Mouse (Mus musculus) forebrain, embryonic 12.5 days (tissue): ENCODE data around the gene Lmo1. TPM values are rescaled to one million over a fixed set of nuclear protein-coding genes. Genes with fewer than 3 reads are reported as not detected.

Source experiments
- ATAC-seq: fragments of 200-750 bp; cut with Nextera tagmentation; 2 replicates; pipeline ENCODE4 v1.8.0; 2017; ENCODE audit warnings: moderate TSS enrichment; ENCODE audit not compliant: low FRiP score
- H3K27ac ChIP-seq: fragments of 300-500 bp; sonication (generic); 2 replicates; pipeline ENCODE4 v1.5.1; 2016; ENCODE audit warnings: mild to moderate bottlenecking
- H3K27me3 ChIP-seq: fragments of 300-500 bp; sonication (generic); 2 replicates; pipeline ENCODE4 v1.6.1; 2016; ENCODE audit warnings: mild to moderate bottlenecking
- H3K36me3 ChIP-seq: fragments of 300-500 bp; sonication (generic); replicated peaks from 2 replicates; pipeline ENCODE4 v1.6.1; 2016; ENCODE audit warnings: mild to moderate bottlenecking
- H3K4me1 ChIP-seq: fragments of 300-500 bp; sonication (generic); 2 replicates; pipeline ENCODE4 v1.6.1; 2016
- H3K4me2 ChIP-seq: fragments of 300-500 bp; sonication (generic); 2 replicates; pipeline ENCODE4 v1.6.1; 2016; ENCODE audit warnings: mild to moderate bottlenecking, moderate library complexity
- H3K4me3 ChIP-seq: fragments of 300-500 bp; sonication (generic); replicated peaks from 2 replicates; pipeline ENCODE4 v1.5.1; 2016; ENCODE audit warnings: mild to moderate bottlenecking
- H3K9ac ChIP-seq: fragments of 300-500 bp; sonication (generic); 2 replicates; pipeline ENCODE4 v1.6.1; 2016; ENCODE audit warnings: mild to moderate bottlenecking
- H3K9me3 ChIP-seq: fragments of 300-500 bp; sonication (generic); 2 replicates; pipeline ENCODE4 v1.6.1; 2016
- WGBS: fragments of 180-500 bp; shearing (Covaris S2); methylation state at CpG from one replicate; pipeline ENCODE4 v1.1.7; 2016; 5-methylcytosine and 5-hydroxymethylcytosine counted together
- polyA plus RNA-seq: library from polyadenylated mRNA; unstranded; fragments of >200 nt; fragmentation: Nextera tagmentation; extraction: Ambion mirVana; gene quantifications from 2 replicates; pipeline ENCODE4 v1.2.1, GENCODE M21; 2016

Lmo1 gene
- 90.6 and 119 TPM in 2 replicates for polyA plus RNA-seq

DNA sequence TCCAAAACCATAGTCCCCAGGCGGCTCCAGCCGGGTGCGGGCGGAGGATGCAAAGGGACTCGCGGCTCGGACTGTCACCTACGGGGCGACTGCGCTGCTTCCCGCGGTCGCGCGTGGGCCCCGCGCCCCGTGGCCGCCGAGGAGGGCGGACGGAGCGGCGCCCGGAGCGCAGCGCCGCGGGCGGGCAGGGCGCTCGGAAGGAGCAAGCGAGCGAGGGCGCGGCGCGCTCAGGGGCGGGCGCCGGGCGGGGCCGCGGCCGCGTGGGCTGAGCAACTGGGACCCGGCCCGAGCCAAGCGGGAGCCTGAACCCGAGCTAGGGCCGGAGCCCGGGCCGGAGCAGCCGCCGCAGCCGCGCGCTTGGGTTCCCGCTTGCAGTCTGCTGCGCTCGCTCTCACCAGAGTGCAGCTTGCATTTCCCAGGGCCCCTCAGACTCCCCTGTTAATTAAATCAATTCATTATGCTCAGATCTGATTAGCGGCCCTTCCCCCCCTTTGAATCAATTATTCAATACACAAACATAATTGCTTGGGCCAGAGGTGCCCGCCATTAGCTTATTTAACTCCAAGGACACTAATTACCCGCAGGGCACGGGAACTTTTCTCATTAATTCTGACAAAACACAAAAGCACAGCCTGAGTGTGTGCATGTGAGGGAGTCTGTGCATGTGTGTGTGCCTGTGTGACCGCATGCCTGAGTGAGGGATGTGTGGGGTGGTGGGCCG is at the start of gene Lmo1:
Gene Lmo1, minus strand, starts transcription at position 259 of the 721 bp plus-strand sequence.
- H3K27me3 ChIP-seq, result peaks cover 74% of the 10 kb centered on the region
- H3K36me3 ChIP-seq, result no peaks in the 10 kb centered on the region
- WGBS, result under 1% methylated on average over 65 of the region's 67 CpGs
- H3K9ac ChIP-seq, result peak within 1 kb of the TSS; percentile 92
- peak within 1 kb of the TSS; percentile 90 for H3K27ac ChIP-seq
- peaks cover 60% of the 10 kb centered on the region for H3K4me1 ChIP-seq
- peak within 1 kb of the TSS; percentile 76 for H3K4me3 ChIP-seq
- peak; percentile 83 for ATAC-seq
- peak within 1 kb of the TSS; percentile 96 for H3K4me2 ChIP-seq
- H3K9me3 ChIP-seq, result no peaks in the 10 kb centered on the region

DNA sequence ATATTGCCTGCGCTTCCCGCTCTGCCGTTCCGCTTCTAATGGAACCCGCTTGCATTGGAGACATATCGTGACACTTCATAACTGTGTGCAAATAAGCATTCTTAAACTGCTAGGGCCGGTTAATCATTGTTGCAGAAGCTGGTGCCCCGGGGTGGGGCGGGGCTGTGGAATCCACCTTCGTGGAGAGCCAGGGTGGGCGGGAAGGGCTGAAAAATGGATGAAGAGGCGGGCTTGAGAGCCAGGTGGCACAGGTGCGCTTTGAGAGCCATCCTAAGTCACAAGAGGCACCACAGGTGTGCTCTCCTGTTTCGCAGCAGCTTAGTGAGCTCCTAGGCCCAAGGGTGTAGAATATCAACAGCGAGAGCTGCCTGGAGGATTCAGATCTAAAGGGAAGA is 46.7 kb upstream of the Lmo1 start:
- H3K27ac ChIP-seq, result no peak overlapping the region
- ATAC-seq, result no peak
- H3K4me3 ChIP-seq, result no peak overlapping the region
- H3K4me2 ChIP-seq, result no peak overlapping the region
- peaks cover 73% of the 10 kb centered on the region for H3K27me3 ChIP-seq
- H3K4me1 ChIP-seq, result peaks cover 24% of the 10 kb centered on the region
- 0 out of 2 replicates have a peak overlapping the region, but pooled peaks have one; percentile 9 for H3K9ac ChIP-seq
- no peaks in the 10 kb centered on the region for H3K9me3 ChIP-seq
- H3K36me3 ChIP-seq, result no peaks in the 10 kb centered on the region
- WGBS, result 87% methylated on average over 15 of the region's 15 CpGs

DNA sequence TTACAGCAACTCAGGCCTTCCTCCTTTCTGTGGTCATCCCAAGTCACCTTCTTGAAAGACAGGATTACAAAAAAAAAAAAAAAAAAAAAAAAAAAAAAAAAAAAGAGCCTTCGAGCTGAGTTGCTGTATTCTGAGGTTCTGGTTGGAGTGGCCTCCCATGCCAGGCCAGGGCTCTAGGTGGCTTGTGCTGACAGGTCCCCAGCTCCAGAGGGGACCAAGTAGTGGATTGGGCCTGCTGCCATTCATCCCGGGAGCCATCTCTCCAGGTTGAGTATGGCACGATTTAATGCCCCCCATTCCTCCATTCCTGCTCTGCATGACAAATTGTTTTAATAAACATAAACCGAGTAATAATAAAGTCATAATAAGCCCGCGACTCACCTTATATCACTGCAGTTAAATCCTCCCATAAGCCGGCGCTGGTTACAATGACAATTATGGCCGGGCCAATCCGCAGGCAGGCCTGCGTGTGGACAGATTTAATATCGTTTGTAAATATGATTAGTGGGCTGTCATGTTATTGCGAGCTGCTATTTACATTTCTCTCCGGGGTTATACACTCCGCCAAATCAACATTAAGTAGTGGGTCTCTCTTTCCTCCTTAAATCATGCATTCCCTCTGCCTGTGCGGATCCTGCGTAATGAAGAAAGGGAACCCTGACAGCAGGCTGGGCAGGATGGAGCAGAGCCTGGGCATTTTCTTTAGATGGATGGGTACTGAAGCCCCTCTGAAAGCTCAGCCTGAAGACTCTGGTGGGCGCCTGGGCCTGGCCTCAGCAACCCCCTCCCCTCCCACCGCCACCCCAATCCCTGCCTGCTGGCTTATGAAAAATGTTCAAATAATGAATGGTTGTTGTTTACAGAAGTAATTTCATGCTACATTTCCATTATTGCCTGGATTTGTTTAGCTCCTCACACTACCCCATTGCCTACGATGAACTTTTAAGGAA is 46.0 kb upstream of the Lmo1 start:
- 91% methylated on average over 20 of the region's 20 CpGs for WGBS
- H3K27ac ChIP-seq, result no peak overlapping the region
- peaks cover 24% of the 10 kb centered on the region for H3K4me1 ChIP-seq

DNA sequence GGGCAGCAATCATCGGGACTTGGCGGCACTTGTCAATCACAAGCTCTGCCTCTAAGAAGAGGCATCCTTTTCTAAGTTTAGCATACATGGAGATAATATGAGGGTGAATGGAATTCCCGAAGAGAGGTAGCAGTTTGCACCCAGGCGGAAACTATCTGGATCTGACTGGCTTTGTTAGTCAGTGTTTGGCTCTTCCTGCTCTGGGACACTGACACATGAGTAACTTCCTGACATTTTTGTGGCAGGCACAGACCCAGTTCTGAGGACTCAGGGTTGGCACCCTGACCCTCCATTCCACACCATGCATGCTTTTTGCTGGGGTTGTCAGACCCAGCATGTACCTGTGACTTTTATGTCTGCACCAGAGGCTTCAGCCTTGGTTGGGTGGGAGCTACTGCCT is 45.0 kb upstream of the Lmo1 start:
- peaks cover 84% of the 10 kb centered on the region for H3K27me3 ChIP-seq
- no peak overlapping the region for H3K9ac ChIP-seq
- peaks cover 24% of the 10 kb centered on the region for H3K4me1 ChIP-seq
- no peaks in the 10 kb centered on the region for H3K9me3 ChIP-seq
- no peaks in the 10 kb centered on the region for H3K36me3 ChIP-seq
- H3K4me2 ChIP-seq, result no peak overlapping the region
- no peak overlapping the region for H3K4me3 ChIP-seq
- ATAC-seq, result no peak
- 73% methylated on average over 4 of the region's 4 CpGs for WGBS
- no peak overlapping the region for H3K27ac ChIP-seq

More for the DNA sequence above, 46.0 kb upstream of the Lmo1 start:
- Histone ChIP-seq H3K4me3 (no peak overlapping the region), H3K4me2 (no peak overlapping the region), H3K36me3 (no peaks in the 10 kb centered on the region), H3K9ac (no peak overlapping the region), H3K9me3 (no peaks in the 10 kb centered on the region), H3K27me3 (peaks cover 80% of the 10 kb centered on the region)
- ATAC-seq, result no peak; the same call in 1 of the 2 replicates

DNA sequence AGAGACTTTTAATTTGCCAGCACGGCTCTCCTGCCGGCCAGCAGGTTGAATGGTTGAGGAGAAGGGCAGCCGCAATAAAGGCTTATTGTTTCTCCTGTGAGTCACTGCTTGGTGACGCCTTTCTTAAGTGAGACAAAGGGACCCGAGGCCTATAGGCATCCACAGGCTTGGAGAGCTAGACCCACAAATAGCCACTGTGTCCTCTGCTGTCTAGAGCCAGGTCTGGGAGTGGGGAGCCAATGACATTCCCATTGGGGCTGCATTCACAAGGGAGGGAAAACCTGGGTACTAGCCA is 43.9 kb upstream of the Lmo1 start:
- Histone ChIP-seq H3K4me2 (no peak overlapping the region), H3K4me1 (peaks cover 24% of the 10 kb centered on the region), H3K9ac (no peak overlapping the region), H3K4me3 (no peak overlapping the region), H3K36me3 (no peaks in the 10 kb centered on the region), H3K9me3 (no peaks in the 10 kb centered on the region), H3K27me3 (peaks cover 74% of the 10 kb centered on the region), H3K27ac (no peak overlapping the region)
- ATAC-seq, result peak; percentile 34; the same call in 1 of the 2 replicates
- WGBS, result 5% methylated on average over 5 of the region's 5 CpGs

DNA sequence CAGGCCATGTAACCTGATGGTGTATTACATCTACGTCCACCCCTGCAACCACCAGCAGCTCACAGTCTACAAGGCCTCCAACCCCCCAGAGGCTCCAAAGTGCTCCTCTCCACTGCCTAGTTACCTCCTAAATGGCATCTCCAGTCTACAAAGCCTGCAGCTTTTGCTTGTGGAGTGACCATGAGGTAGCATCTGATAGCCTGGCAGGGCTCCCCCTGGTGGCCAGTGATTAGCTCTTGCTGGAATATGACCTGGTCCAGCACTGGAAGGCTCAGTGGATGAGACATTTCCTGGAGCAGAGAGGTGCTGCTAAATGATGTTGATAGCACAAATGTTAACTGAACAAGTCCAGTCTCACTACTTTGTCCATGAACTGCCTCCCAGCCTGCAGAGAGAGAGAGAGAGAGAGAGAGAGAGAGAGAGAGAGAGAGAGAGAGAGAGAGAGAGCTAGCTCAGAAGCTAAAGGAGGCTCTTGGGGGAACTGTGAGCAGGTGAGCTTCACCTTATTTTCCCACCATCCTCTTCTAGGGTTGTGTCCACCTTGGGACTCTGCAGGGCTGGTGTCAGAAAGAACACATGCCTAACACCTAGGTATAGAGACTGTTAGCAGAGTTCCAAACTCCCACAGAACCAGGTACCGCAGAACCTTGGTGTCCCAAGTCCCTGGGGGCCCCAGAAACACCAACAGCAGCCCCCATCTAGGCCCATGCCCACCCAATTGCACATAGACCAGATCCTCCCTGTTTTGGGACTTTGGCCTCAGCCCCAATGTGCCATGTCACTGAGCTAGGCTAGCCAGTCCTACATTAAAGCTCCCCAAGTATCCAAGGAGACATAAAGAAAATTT is 43.3 kb upstream of the Lmo1 start:
- no peak overlapping the region for H3K4me3 ChIP-seq
- H3K4me2 ChIP-seq, result no peak overlapping the region
- H3K27ac ChIP-seq, result no peak overlapping the region
- peaks cover 69% of the 10 kb centered on the region for H3K27me3 ChIP-seq
- H3K9ac ChIP-seq, result no peak overlapping the region
- WGBS, result 76% methylated on average over 2 of the region's 2 CpGs
- ATAC-seq, result peak; percentile 65
- H3K36me3 ChIP-seq, result no peaks in the 10 kb centered on the region
- H3K4me1 ChIP-seq, result peaks cover 24% of the 10 kb centered on the region
- no peaks in the 10 kb centered on the region for H3K9me3 ChIP-seq

DNA sequence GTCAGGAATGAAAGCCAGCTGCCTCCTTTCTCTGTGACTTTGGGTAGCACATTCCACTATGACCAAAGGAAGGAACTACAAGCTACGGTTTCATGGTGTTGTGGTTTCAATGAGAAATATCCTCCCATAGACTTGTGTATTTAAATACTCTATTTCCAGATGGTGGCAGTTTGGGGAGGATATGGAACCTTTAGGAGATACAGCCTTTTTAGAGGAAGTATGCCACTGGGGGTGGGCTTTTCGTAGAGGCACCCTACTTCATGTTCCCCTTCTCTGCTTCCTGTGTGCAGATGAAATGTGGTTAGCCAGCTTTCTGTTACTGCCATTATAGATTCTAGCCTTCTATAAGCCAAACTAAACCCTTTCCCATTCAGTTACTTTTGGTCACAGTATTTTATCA is 34.8 kb upstream of the Lmo1 start:
- H3K9me3 ChIP-seq, result no peaks in the 10 kb centered on the region
- no peak overlapping the region for H3K4me3 ChIP-seq
- WGBS, result 89% methylated on average over 2 of the region's 2 CpGs
- H3K27ac ChIP-seq, result no peak overlapping the region
- H3K4me1 ChIP-seq, result no peaks in the 10 kb centered on the region
- no peak overlapping the region for H3K9ac ChIP-seq
- H3K27me3 ChIP-seq, result peaks cover 61% of the 10 kb centered on the region
- ATAC-seq, result no peak
- no peaks in the 10 kb centered on the region for H3K36me3 ChIP-seq
- H3K4me2 ChIP-seq, result no peak overlapping the region

DNA sequence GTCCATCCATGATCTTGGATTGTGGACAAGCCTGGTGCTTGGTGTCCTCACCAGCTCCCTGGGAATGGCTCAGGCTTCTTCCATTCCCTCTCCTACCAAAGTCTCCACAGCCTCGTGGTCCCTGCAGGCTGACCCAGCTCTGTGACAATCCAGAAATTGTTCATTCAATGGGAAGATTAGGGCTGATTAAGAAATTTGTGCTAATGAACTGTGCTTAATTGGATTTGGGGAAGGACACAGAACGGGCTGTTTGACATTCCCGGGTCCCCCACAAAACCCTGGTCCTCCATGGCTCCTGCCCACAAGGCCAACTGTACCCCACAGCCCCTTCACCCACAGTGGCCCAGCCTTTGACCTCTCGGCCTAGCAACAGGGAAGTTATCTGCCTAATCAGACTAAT is 32.8 kb upstream of the Lmo1 start:
- Histone ChIP-seq H3K4me3 (no peak overlapping the region), H3K36me3 (no peaks in the 10 kb centered on the region), H3K4me1 (no peaks in the 10 kb centered on the region), H3K9ac (no peak overlapping the region), H3K27me3 (peaks cover 78% of the 10 kb centered on the region), H3K4me2 (no peak overlapping the region), H3K27ac (no peak overlapping the region), H3K9me3 (no peaks in the 10 kb centered on the region)
- 36% methylated on average over 4 of the region's 4 CpGs for WGBS
- ATAC-seq, result no peak

DNA sequence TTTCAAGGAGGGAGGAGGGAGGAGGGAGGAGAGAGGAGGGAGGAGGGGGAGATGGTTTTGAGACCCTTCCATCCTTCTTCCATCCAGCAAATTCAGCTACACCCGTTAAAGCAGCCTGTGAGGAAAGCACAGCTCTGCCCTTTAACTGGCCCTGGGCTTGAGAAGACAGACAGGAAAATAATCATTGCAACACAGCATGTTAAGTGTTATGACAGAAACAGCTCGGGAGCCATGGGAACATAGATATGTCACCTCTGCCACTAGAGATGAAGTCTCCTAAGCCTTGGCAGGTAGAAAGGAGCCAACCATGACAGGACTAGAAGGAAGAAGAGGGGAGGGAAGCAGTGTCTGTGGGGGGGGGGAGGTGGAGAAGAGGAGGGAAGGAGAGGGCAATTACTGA is 31.4 kb upstream of the Lmo1 start:
- Histone ChIP-seq H3K27ac (no peak overlapping the region), H3K9ac (no peak overlapping the region), H3K4me3 (no peak overlapping the region), H3K27me3 (peaks cover 81% of the 10 kb centered on the region), H3K4me1 (no peaks in the 10 kb centered on the region), H3K36me3 (no peaks in the 10 kb centered on the region), H3K4me2 (no peak overlapping the region), H3K9me3 (no peaks in the 10 kb centered on the region)
- 73% methylated on average over 2 of the region's 2 CpGs for WGBS
- no peak for ATAC-seq

DNA sequence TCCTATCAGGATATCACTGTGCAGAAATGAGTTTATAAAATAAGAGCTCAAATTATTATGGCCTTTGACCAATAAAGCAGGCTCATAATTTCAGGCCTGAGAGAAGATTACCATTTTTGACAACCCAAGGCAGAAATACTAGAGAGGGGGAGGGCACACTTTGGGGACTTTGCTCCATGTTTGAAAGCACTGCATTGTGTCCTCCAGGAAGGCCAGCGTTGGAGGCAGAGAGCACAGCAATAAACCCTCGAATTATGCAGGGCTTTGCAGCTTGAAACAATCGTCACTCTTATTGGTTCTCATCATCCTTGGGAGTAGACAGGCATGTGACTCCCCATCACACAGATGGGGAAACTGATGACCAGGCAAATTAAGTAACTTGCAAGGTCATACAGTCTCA is 28.1 kb upstream of the Lmo1 start:
- H3K36me3 ChIP-seq, result no peaks in the 10 kb centered on the region
- H3K4me1 ChIP-seq, result peaks cover 5% of the 10 kb centered on the region; the same call in 1 of the 2 replicates
- 74% methylated on average over 3 of the region's 3 CpGs for WGBS
- ATAC-seq, result no peak
- no peak overlapping the region for H3K4me2 ChIP-seq
- H3K4me3 ChIP-seq, result no peak overlapping the region
- H3K9me3 ChIP-seq, result no peaks in the 10 kb centered on the region
- H3K27me3 ChIP-seq, result peaks cover 87% of the 10 kb centered on the region
- no peak overlapping the region for H3K9ac ChIP-seq
- H3K27ac ChIP-seq, result no peak overlapping the region

DNA sequence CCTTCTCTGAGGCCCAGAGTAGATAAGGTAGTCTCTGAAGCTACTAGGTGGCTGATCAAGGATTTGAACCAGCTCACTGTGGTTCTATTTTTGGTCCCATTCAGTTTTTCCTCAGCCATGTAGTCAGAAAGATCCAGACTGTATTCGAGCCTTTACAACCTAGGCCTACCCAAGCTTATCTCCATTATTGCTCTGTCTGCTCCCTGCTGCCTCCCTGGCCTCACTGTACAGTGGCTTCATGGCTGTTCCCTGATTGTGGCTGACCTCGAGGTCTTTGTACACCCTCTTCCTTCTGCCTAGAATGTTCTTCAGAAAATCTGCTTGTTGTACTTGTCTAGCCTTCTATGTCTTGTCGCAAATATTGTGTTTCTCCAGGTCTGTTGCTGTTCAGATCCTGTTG is 25.6 kb upstream of the Lmo1 start:
- no peaks in the 10 kb centered on the region for H3K36me3 ChIP-seq
- H3K9ac ChIP-seq, result no peak overlapping the region
- no peak overlapping the region for H3K27ac ChIP-seq
- ATAC-seq, result no peak
- WGBS, result 85% methylated on average over 3 of the region's 3 CpGs
- no peak overlapping the region for H3K4me2 ChIP-seq
- no peaks in the 10 kb centered on the region for H3K9me3 ChIP-seq
- peaks cover 88% of the 10 kb centered on the region for H3K27me3 ChIP-seq
- peaks cover 26% of the 10 kb centered on the region for H3K4me1 ChIP-seq
- no peak overlapping the region for H3K4me3 ChIP-seq

DNA sequence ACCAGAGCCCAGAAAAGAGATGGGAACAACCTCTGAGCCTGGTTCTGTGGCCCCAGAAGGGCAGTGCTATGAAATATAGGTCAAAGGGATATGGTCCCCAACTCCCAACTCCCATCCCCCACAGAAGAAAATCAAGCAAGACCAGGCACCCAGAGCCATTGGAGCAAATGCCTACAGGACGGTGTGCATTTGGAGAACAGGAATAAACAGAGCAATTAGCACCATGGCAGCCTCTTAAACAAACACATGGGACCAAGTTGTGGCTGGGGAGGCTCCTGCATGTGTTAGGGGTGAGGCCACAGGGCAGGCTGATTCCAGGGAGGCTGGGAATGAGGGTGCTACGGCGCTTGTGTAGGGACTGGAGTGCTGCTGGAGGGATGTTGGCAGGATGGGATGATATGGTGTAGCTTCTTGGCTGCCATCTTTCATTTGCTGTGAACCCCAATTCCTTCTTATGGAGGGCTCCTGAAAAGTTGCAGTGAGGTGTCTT is 22.2 kb upstream of the Lmo1 start:
- Histone ChIP-seq H3K9me3 (no peaks in the 10 kb centered on the region), H3K27me3 (peaks cover 96% of the 10 kb centered on the region), H3K4me1 (peaks cover 47% of the 10 kb centered on the region), H3K9ac (no peak overlapping the region), H3K27ac (peak overlapping the region; percentile 85), H3K36me3 (no peaks in the 10 kb centered on the region), H3K4me3 (no peak overlapping the region), H3K4me2 (peak overlapping the region; percentile 31; the same call in 1 of the 2 replicates)
- 58% methylated on average over 3 of the region's 3 CpGs for WGBS
- no peak for ATAC-seq
